Mouse (Mus musculus): ENCODE results near the gene Rnf8. TPM values are rescaled to one million over a fixed set of nuclear protein-coding genes. Genes with fewer than 3 reads are reported as not detected.
"Not testable (repeated sequence)": the region's sequence is repeated elsewhere in the genome, so short reads cannot be mapped to it uniquely, and the experiment has no call there.

The Rnf8 gene
- 61.3 and 82.3 TPM in 2 replicates for total RNA-seq (2014; fragmentation: Nextera tagmentation)
- total RNA-seq (2017) = 76.0 and 122 TPM in 2 replicates

DNA sequence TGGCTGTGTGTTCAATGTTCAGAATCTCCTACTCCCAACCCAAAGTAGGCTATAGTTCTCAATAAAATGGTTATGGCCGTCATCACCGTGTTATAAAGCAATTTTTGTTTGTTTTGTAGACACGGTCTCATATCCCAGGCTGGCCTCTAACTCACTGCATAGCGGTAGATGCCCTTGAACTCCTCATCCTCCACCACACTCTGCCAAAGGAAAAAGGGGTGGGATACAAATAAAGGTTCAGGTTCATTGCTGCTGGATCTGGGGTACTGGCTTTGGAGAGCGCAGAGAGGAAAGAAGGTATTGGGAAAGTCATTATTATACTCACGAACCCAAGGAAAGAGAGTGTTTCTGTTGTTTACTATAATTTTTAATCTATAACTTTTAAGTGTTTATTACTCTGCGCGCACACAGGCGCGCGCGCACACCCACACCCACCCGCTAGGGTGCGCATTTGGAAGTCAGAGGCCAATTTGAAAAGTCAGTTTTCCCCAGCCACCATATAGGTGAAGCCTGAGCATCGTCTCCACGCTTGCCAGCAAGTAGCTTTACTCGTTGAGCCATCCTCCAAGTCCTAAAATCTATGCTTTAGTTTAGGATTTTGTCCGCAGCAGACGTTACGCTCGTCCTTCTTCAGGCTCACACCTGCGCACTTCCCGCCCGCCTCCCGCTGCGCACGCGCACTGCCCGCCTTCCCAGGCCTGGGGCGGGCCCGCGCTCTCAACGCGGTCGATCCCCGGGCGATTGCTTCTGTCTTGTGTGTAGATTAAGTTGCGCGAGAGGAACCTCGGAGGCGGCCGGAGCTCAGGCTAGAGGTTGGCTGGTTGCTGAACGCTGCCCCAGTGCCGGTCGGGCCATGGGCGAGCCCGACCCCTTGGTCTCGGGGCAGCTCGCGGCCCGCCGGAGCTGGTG lies at the start of gene Rnf8, which contains the start of gene Gm28043:
TSS of gene Rnf8 (plus strand) at position 676 of the 909 bp plus-strand sequence.
TSS of gene Gm28043 (plus strand) at position 762 of the 909 bp plus-strand sequence.
- ATAC-seq (replicated peaks; ENCODE audit: low FRiP score, low TSS enrichment, poor library complexity, severe bottlenecking) = peak; percentile 90

DNA sequence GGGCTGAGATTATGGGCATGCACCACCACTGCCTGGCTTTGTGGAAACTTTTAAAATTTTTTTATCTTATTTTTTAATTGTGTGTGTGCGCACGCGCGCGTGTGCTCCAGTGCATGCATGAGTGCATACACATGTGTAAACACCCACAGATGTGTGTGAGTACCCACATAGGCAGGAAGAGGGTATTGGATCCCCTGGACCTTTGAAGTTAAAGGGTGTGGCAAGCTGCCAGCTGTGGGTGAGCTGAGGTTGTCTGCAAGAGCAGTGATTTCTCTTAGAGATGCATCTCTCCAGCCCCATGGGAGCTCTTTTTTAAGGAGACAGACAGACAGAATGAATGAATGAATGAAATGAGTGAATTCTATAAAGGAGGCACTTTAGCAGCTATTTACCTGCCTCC lies 49.1 kb upstream of the Rnf8 start:
- ATAC-seq (replicated peaks; ENCODE audit: low FRiP score, low TSS enrichment, poor library complexity, severe bottlenecking) = no peak

DNA sequence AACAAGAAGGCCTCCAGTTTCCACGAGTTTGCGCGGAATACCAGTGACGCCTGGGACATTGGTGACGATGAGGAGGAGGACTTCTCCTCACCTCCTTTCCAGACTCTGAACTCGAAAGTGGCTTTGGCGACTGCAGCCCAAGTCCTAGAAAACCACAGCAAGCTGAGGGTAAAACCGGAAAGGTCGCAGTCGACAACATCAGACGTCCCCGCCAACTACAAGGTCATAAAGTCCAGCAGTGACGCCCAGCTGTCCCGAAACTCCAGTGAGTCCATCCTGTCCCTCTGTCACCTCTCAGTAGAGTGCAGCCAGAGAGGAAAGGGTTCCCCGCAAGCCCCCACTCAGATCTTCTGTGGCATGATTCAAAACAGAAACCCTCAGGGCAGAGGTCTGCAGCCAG lies 46.2 kb upstream of the Rnf8 start:
- no peak for ATAC-seq (replicated peaks; ENCODE audit: low FRiP score, low TSS enrichment, poor library complexity, severe bottlenecking)

DNA sequence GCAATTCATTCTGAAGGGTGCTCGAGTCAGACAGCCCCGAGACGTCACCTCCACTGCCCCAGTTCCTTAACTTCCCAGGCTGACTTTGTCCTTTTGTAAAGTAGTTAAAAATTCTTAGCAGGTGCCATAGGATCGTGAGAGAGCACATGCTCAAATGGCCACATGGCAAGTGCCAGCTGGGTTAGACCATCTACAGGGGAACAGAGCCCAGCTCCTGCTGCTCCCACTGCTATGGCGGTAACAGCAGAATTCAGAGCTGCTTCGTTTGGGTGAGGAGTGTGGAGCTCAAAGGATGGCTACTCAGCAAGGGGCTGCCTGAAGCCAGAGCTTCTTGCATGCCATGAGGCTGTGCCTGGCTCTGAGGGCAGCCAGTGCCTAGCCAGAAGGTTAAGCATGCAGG lies 44.8 kb upstream of the Rnf8 start:
- no peak for ATAC-seq (replicated peaks; ENCODE audit: low FRiP score, low TSS enrichment, poor library complexity, severe bottlenecking)

DNA sequence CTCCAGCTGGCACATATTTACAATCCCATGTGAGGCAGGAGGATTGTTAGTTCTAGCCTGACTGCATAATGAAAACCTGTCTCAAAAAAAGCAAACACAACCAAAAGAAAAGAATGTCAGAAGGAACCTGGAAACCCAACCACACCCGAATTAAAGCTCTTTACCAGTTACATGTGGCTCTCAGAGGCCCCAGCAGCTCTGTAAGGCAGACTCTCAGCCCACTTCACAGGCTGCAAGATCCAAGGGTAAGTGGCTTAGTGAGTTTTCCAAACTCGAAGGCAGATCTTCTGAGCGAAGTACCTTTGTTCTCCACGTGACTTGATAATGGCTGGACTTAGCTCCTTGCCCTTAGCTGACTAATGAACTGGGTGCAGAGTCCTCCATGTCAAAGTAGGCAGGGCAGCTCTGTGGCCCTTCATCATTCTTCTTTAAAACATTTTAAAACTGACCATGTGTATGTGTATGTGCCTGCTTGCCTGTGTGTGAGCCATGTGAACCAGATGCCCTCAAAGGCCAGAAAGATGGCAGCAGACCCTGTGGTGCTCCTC lies 34.9 kb upstream of the Rnf8 start:
- no peak for ATAC-seq (replicated peaks; ENCODE audit: low FRiP score, low TSS enrichment, poor library complexity, severe bottlenecking)

DNA sequence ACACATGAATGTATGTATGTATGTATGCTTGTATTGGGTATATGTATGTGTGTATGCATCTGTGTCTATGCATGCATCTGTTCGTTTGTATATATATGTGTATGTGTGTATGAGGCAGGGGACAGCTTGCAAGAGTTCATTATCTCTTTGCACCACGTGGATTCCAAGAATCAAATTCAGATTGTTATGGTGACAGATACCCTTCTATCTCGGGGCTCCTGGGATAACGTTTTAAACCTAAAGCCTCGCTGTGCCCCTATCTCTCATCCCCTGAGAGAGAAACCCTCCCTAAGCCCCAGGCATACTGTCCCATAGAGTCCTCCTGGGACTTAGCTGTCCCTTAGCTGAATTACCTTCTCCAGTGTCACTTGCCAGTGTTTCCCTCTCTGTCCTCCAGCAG lies 31.0 kb upstream of the Rnf8 start:
- no peak for ATAC-seq (replicated peaks; ENCODE audit: low FRiP score, low TSS enrichment, poor library complexity, severe bottlenecking)

DNA sequence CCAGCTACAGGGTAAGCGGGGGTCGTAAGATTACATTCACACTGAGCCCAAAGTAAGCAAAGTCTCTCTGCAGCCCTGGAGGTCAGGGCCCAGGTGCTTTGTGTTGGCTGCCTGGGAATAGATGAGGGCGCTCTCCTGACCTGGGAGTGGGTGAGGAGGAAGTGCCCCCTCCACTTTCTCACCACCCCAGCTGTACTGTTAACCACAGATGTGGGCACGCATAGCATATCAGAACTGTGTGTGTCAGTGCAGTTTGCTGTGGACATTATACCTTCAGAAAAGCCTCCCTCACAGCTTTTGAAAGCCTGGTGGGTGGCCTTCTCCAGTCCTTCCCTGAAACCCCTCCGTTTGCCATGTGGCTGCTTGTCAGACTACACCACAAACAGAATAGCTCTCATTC lies 30.3 kb upstream of the Rnf8 start:
- ATAC-seq (replicated peaks; ENCODE audit: low FRiP score, low TSS enrichment, poor library complexity, severe bottlenecking) = no peak

DNA sequence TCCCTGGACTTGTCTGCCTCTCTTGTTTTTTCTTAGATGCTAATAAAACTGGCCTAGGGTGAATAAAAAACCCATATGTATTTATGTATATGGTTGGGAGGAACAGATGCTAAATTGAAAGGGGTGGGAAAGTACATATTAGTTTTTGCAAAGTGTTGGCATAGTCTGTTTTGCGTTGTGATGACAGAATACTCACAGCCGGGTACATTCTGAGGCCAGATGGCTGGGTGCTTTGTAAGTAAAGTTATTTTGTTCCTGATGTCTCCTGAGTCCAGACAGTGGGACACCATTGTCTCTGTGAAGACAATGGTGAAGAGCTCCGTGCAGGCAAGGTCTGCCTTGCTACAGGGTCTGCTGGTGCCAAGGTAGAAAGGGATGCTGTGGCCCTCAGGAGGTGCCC lies 29.9 kb upstream of the Rnf8 start:
- no peak for ATAC-seq (replicated peaks; ENCODE audit: low FRiP score, low TSS enrichment, poor library complexity, severe bottlenecking)

DNA sequence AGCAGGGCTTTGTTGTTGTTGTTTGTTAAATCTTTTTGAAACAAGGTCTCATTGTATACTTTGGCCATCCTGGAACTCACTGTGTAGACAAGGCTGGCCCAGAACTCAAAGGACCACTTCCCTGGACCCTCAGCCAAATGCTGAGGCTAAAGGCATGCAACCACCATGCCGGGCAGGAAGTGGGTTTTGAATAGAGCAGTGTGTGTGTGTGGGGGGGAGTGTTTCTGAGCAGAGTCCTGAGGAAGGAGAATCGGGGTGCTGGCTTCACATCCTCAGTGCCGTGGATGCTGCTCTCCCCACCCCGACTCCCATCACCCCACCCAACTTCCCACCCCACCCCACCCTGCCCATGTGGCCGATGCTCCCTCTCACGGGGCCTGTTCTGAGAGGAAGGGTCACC lies 29.1 kb upstream of the Rnf8 start:
- ATAC-seq (replicated peaks; ENCODE audit: low FRiP score, low TSS enrichment, poor library complexity, severe bottlenecking) = no peak

DNA sequence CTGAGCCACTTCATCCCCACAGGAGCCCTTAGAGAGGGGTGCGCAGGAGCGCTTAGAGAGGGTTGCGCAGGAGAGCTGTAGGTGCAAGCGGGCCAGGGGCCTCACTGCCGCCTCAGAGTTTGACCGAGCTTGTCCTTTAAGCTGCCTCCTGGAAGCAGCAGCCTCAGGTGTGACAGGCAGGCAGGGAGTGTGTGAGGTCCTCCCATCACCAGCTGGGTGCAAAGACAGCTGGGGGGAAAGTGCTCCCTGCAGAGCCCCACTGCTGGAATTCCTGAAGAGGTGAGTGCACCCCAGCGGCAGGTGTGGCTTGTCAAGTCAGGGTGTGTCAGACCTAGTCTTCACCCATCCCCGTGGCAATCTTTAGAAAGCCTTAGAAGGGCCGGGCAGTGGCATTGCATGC lies 27.7 kb upstream of the Rnf8 start:
- no peak for ATAC-seq (replicated peaks; ENCODE audit: low FRiP score, low TSS enrichment, poor library complexity, severe bottlenecking)

DNA sequence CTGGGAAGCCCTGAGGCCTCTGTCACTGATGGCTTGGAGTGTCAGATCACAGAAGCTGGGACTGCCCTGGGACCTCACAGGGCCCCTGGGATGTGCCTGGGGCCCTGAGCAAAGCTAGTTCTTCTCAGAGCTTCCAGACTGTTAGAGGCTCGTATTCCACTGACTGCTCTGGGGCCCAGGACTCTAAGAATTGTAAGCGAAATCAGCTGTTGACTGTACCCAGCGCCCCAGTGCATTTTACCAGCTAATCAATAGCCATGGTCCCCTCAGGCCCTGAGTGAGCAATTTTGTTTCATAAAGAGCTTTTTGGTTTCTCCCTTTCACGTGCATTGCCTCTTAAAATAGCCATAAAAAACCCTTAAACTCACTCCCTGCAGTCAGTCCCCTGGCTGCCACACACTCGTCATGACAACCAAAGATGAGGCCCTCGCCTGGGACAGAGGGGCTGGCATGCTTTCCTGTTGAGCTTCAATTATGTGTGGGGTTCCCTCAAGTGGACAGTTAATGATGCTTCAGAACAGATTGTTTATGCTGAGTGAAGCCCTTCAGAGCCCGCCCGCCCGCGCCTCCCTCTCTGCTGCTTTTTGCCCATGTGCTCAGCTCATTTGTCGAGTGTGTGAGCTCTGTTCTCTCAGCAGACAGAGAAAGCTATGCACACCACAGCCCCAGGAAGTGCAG lies 25.2 kb upstream of the Rnf8 start:
- no peak for ATAC-seq (replicated peaks; ENCODE audit: low FRiP score, low TSS enrichment, poor library complexity, severe bottlenecking)

DNA sequence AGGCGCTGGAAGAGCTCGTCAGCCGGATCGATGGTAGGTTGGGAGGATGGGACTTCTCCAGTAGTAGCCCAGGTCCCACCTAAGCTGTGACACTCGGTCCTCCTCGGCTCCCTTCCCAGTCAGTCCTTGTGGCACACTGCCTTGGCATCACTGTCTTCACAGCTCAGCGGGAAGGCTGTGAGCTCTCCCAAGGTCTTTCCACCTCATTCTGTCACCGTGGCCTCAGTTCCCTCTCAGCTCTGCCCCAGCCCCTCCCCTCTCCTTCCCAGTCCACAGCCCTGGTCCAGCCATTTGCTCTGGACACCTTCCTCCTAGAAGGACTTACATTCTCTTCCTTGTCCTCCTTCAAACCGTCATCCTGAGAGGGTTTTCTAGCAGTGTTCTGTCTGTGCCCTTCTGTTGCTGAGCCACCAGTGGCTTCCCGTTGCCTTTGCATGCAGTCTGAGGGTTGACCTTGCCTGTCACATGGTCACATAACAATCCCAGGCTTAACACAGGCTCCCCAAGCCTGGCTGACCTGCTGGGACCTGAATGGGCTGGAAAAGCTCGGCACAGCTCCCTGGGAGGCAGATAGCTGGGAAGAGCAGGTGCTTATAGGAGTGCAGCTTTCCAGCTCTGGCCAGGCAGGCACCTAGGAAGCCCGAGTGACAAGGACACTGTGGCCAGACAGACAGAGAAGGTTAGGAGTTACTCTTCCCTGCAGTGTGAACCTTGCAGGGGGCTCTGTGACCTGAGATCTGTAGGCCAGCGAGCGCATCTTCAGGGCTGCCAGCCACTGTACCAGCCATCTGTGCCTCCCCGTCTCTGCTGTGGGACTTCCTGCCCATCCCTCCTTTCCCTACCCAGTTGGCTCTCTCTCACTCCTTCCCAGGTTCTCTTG lies 18.5 kb upstream of the Rnf8 start:
- ATAC-seq (replicated peaks; ENCODE audit: low FRiP score, low TSS enrichment, poor library complexity, severe bottlenecking) = no peak

DNA sequence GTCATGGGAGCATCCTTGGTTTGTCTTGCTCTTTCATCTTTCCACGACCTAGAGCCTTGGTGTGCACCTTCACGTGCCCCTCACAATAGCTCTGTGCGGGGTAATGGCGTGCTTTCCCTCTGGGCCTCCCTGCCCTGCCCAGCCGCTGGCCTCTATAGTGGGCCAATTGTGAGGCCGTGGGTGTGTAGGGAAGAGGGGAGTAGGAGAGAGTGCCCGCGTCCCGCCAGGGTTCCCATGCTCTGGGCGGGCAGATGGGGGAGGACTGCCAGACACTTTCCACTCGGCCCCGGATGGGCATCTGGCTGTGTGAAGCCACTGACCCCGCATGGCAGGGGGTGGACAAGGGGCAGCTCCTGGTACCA lies 17.8 kb upstream of the Rnf8 start:
- no peak for ATAC-seq (replicated peaks; ENCODE audit: low FRiP score, low TSS enrichment, poor library complexity, severe bottlenecking)

DNA sequence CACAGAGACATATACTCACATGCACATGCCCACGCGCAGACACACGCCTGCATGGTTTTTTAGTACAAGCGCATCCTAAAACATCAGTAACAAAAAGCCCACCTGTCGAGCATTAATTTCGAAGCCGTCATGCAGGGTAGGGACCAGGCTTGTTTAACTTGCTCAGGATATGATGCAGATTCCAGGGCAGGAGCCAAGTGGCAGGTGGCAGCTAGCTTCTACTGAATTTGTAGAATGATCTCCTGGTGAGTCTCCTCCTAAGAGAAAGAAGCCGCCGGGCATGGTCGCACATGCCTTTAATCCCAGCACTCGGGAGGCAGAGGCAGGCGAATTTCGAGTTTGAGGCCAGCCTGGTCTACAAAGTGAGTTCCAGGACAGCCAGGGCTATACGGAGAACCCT lies 15.5 kb upstream of the Rnf8 start:
- ATAC-seq (replicated peaks; ENCODE audit: low FRiP score, low TSS enrichment, poor library complexity, severe bottlenecking) = no peak

DNA sequence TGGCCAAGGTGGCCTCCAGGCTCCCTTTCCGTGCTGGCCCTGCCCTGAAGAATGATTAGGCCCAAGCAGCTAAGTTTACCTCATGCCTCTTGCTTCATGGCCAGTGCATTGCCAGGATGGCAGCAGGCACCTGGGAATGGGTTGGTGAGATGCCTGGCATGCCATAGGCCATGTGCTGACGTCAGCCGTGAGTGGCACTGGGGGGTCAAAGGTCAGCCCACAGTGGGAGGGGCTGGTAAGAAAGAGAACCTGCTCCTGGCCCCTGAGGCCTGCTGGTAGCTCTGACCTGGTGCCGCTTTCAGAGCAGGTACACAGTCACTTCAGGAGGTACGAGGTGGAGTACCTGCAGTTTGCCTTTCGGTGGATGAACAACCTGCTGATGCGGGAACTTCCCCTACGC lies 15.1 kb upstream of the Rnf8 start:
- ATAC-seq (replicated peaks; ENCODE audit: low FRiP score, low TSS enrichment, poor library complexity, severe bottlenecking) = no peak

DNA sequence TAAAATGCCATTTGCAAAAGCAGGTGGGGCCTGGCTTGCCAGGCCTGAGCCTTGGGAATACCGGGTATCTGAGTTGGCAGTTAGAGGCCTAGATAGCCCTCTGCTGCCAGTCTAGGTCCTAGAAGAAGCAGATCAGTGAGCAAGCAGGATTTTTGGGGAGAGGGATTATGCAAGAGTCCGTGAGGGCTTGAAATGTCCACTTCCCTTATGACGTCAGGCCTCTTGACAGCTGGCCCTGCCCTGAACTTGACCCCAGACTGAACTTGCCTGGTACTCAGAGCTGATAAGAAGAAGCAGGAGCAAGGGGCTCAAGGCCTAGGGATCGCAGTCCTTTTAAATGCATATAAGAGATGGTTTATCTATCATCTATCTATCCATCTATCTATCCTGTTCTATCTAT lies 13.2 kb upstream of the Rnf8 start:
- no peak for ATAC-seq (replicated peaks; ENCODE audit: low FRiP score, low TSS enrichment, poor library complexity, severe bottlenecking)

DNA sequence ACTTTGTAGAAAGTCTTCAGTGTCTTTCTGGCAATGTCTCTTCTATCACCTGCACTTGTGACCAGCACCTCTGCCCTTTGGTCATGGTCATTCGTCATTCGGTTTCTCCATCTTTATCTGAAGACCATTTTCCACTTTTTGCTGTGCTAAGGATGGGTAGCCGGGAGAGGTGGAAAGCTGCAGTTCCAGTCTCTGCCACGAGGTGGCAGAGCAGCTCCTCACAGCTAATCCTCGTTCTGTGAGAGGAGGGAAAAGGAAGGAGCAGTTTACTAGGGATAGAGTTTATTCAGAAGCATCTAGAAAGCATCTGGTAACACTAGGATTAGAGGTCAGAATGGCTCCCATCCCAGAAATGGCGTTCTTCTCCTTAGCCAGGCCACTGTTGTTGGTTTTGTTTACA lies 11.3 kb upstream of the Rnf8 start:
- no peak for ATAC-seq (replicated peaks; ENCODE audit: low FRiP score, low TSS enrichment, poor library complexity, severe bottlenecking)

DNA sequence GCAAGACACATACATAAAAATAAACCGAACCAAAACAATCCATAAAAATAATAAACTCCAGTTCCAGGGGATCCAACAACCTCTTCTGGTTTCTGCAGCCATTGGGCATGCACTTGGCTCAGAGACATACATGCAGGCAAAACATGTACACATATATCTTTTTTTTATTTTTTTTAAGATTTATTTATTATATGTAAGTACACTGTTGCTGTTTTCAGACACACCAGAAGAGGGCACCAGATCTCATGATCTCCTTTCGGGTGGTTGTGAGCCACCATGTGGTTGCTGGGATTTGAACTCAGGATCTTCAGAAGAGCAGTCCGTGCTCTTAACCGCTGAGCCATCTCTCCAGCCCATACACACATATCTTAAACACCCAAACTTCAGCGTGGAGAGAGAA lies 1.1 kb upstream of the Rnf8 start:
- ATAC-seq (replicated peaks; ENCODE audit: low FRiP score, low TSS enrichment, poor library complexity, severe bottlenecking) = not testable (repeated sequence)

DNA sequence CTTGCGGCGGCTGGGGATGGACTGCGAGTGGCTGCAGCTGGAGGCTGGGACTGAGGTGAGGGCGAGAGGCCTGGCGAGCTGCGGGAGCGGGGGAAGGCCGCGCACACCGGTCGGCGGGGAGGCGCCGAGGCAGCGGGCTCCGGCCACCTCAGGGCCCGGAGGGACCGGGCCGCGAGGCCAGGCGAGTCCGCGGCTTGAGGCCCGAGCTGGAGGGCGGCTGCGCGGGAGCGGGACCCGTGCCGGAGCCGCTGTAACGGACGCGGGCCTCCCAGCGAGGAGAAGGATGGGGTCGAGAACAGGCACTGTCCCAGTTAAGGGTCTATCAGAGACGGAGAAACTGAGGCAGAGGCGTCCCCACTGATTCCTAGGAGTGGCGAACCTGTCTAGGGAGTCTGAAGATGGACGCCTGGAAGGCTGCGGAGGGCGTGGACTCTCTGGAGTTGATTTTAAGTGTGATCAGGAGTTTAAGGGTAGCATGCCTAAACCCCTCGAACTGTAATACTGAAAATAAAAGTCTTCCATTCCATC lies 498 bp downstream of the Rnf8 start:
- no peak for ATAC-seq (replicated peaks; ENCODE audit: low FRiP score, low TSS enrichment, poor library complexity, severe bottlenecking)
